Mouse (Mus musculus): ENCODE data around the gene Draxin.

DNA sequence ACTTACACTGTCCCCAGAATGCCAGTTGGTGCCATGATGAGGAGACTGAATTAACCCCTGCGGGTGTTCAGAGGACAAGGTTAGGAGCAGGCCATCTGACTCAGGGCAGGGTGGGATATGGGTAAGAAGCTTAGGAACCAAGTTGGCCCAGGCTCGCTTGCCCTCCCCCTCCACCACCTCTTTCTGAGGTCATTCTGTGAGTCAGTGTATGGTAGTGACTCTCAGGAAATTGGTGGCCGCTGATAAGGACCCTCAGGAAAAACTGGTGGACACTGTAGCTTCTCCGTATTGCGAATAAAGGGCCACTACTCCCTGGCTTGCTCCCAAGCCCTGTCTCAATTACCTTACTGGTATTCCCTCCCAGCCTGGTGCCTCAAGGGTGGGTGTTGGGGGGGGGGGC, 21.3 kb downstream of the Draxin start:
- no peak for TF ChIP-seq CTCF (IDR thresholded peaks at IDR 0.05; ENCODE audit: low read depth, low read length)
- TF ChIP-seq POLR2A (IDR thresholded peaks at IDR 0.05; ENCODE audit: extremely low read depth, insufficient read depth, low read length), result no peak
